Comparison of ENCODE assay signal across 29 mouse cellular contexts in the genomic region with DNA sequence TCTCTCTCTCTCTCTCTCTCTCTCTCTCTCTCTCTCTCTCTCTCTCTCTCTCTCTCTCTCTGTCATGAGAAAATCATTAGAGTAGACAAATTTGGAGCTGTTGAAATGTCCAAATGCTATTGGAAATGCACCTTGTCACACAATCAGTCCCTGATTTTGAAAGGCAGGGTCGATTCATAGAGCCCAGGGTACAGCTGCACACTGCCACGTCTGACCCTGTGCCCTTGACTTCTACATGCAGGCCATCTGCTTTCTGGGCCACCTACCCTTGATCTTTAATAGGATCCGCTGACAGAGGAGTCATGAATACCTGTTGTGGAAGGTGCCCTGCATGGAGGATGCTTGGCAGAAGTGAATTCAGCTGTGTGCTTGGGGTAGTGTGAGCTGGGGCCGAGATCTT. TPM values are rescaled to one million over a fixed set of nuclear protein-coding genes. Genes with fewer than 3 reads are reported as not detected.
DNase-seq lines count a peak whose midpoint lies in the region; ATAC-seq lines count a peak whose summit lies in the region.
"Had no signal": no experiment of that assay in that cellular context is flagged by ENCODE, and none has a peak within 500 bp of the region (broad histone marks: within the 10 kb centered on the region; RNA-seq: fewer than 3 reads in every experiment).

No protein-coding gene starts in this region.

- H3K27me3 ChIP-seq in liver, embryonic 11.5 days (replicated peaks; ENCODE audit: control insufficient read depth, insufficient read depth, low read length) = no peaks in the 10 kb centered on the region
- H3K27me3 ChIP-seq in midbrain, embryonic 11.5 days (ENCODE audit: control insufficient read depth, insufficient read depth, low read length) = no peaks in the 10 kb centered on the region
- no peaks in the 10 kb centered on the region for H3K27me3 ChIP-seq in midbrain, embryonic 14.5 days (ENCODE audit: control insufficient read depth, insufficient read depth, low read length)
- H3K27me3 ChIP-seq: CH12.LX; embryonic facial prominence, embryonic 13.5 days; embryonic facial prominence, embryonic 15.5 days; forebrain, embryonic 12.5 days; Patski had no signal

- no peaks in the 10 kb centered on the region for H3K36me3 ChIP-seq in liver, embryonic 11.5 days (ENCODE audit: control insufficient read depth, insufficient read depth, low read length)
- no peaks in the 10 kb centered on the region for H3K36me3 ChIP-seq in midbrain, embryonic 11.5 days (ENCODE audit: control insufficient read depth, insufficient read depth, low read length)
- no peaks in the 10 kb centered on the region for H3K36me3 ChIP-seq in midbrain, embryonic 14.5 days (ENCODE audit: control insufficient read depth, insufficient read depth, low read length)
- H3K36me3 ChIP-seq: embryonic facial prominence, embryonic 13.5 days; embryonic facial prominence, embryonic 15.5 days; forebrain, embryonic 10.5 days; forebrain, embryonic 12.5 days; G1E had no signal

- 80% methylated on average over 4 of the region's 4 CpGs for WGBS in liver, embryonic 11.5 days
- 92% methylated on average over 4 of the region's 4 CpGs for WGBS in midbrain, embryonic 11.5 days
- WGBS in midbrain, embryonic 14.5 days = 89% methylated on average over 4 of the region's 4 CpGs

- peak; percentile 70 for DNase-seq in heart, adult 11 months
- no peak for DNase-seq in heart, postnatal 36 days
- DNase-seq in liver = peak; percentile 0
- no peak for DNase-seq in liver, embryonic 11.5 days (ENCODE audit: low spot score)
- peak; percentile 49 for DNase-seq in midbrain, embryonic 11.5 days (ENCODE audit: low spot score, missing footprints)
- DNase-seq in midbrain, embryonic 14.5 days = no peak
- DNase-seq: adrenal gland, adult 2 months; adrenal gland, postnatal 10 days; adrenal gland, postnatal 25 days; B cell, adult 2 months; cerebellum, adult 11 months; cerebellum, adult 18-20 months; cerebellum, adult 8-10 months; cerebellum, adult 9-11 months; cerebellum, postnatal 14 days; cerebellum, postnatal 36 days; embryo, embryonic 11 days had no signal

- no peak overlapping the region for H3K4me2 ChIP-seq in liver, embryonic 11.5 days
- H3K4me2 ChIP-seq in midbrain, embryonic 11.5 days = no peak overlapping the region
- no peak overlapping the region for H3K4me2 ChIP-seq in midbrain, embryonic 14.5 days (ENCODE audit: low read length)
- H3K4me2 ChIP-seq: embryonic facial prominence, embryonic 13.5 days; embryonic facial prominence, embryonic 15.5 days; forebrain, embryonic 12.5 days had no signal

- peaks cover 11% of the 10 kb centered on the region for H3K4me1 ChIP-seq in liver, embryonic 11.5 days (replicated peaks; ENCODE audit: control insufficient read depth, insufficient read depth, low read length)
- no peaks in the 10 kb centered on the region for H3K4me1 ChIP-seq in midbrain, embryonic 11.5 days (ENCODE audit: control insufficient read depth, insufficient read depth, low read length)
- H3K4me1 ChIP-seq in midbrain, embryonic 14.5 days (ENCODE audit: control insufficient read depth, insufficient read depth, low read length) = peaks cover 9% of the 10 kb centered on the region; the same call in 1 of the 2 replicates

- intact Hi-C loops in heart, postnatal 36 days (cut with DNase I) = no loop called here

- H3K9me3 ChIP-seq in liver, embryonic 11.5 days (ENCODE audit: control insufficient read depth, low read length) = no peaks in the 10 kb centered on the region; the same call in 1 of the 2 replicates
- H3K9me3 ChIP-seq in midbrain, embryonic 11.5 days (ENCODE audit: control insufficient read depth, low read length) = no peaks in the 10 kb centered on the region
- 0 out of 2 replicates have a peak, but pooled peaks cover 3% of the 10 kb centered on the region for H3K9me3 ChIP-seq in midbrain, embryonic 14.5 days (ENCODE audit: control insufficient read depth, low read length)
- H3K9me3 ChIP-seq: embryonic facial prominence, embryonic 15.5 days; forebrain, embryonic 10.5 days; forebrain, embryonic 12.5 days had no signal

- ATAC-seq in liver, embryonic 11.5 days (replicated peaks; ENCODE audit: low FRiP score) = no peak
- ATAC-seq in midbrain, embryonic 11.5 days (ENCODE audit: low FRiP score) = no peak
- no peak for ATAC-seq in midbrain, embryonic 14.5 days (ENCODE audit: low FRiP score, low TSS enrichment)
- ATAC-seq: activated CD4-positive, CD25-positive, alpha-beta regulatory T cell, adult 4 months; CD4-positive, CD25-positive, alpha-beta regulatory T cell, adult 4 months; forebrain, embryonic 14.5 days; forebrain, embryonic 16.5 days; Patski had no signal

- no peak overlapping the region for H3K27ac ChIP-seq in liver, embryonic 11.5 days (ENCODE audit: low read depth, low read length)
- H3K27ac ChIP-seq in midbrain, embryonic 11.5 days (ENCODE audit: low read depth, low read length) = no peak overlapping the region
- no peak overlapping the region for H3K27ac ChIP-seq in midbrain, embryonic 14.5 days (replicated peaks; ENCODE audit: low read depth, low read length)
- H3K27ac ChIP-seq: embryonic facial prominence, embryonic 13.5 days; embryonic facial prominence, embryonic 15.5 days; forebrain, embryonic 10.5 days; forebrain, embryonic 12.5 days had no signal

- H3K9ac ChIP-seq in liver, embryonic 11.5 days (ENCODE audit: low read depth, low read length) = no peak overlapping the region
- H3K9ac ChIP-seq in midbrain, embryonic 11.5 days (ENCODE audit: low read length) = no peak overlapping the region
- H3K9ac ChIP-seq in midbrain, embryonic 14.5 days (replicated peaks; ENCODE audit: low read length) = no peak overlapping the region
- H3K9ac ChIP-seq: embryonic facial prominence, embryonic 13.5 days; embryonic facial prominence, embryonic 15.5 days; forebrain, embryonic 12.5 days had no signal

- no peak overlapping the region for H3K4me3 ChIP-seq in liver, embryonic 11.5 days (ENCODE audit: low read depth, low read length)
- H3K4me3 ChIP-seq in midbrain, embryonic 11.5 days (ENCODE audit: low read depth, low read length) = no peak overlapping the region
- no peak overlapping the region for H3K4me3 ChIP-seq in midbrain, embryonic 14.5 days (replicated peaks; ENCODE audit: low read depth, low read length)
- H3K4me3 ChIP-seq: embryonic facial prominence, embryonic 13.5 days; embryonic facial prominence, embryonic 15.5 days; erythroblast, embryonic 14.5 days; forebrain, embryonic 10.5 days; forebrain, embryonic 12.5 days had no signal

RNA-seq across cellular contexts. Expression of gene Abcg1, which starts 28.1 kb away (rescaled TPM):
- 1 to 10 TPM; 5.1 to 8.5 TPM for total RNA-seq in heart, postnatal 36 days (2021)
- polyA plus RNA-seq in liver, embryonic 11.5 days (2014; fragmentation: Nextera tagmentation; extraction: Ambion mirVana) = 6.5 and 6.7 TPM in 2 replicates
- 10.4 TPM in 2 replicates for polyA plus RNA-seq in midbrain, embryonic 11.5 days (2014; fragmentation: Nextera tagmentation; extraction: Ambion mirVana)
- polyA plus RNA-seq in midbrain, embryonic 14.5 days (2014; fragmentation: Nextera tagmentation; extraction: Ambion mirVana) = 23.1 and 24.7 TPM in 2 replicates
- polyA plus RNA-seq: G1E had no signal

Comparison
In these comparisons a context has a peak if more than half of its experiments do, and no peak if none do; other contexts are left out.
1. DNase-seq: peak in heart, adult 11 months (single experiment), liver (single experiment) and midbrain, embryonic 11.5 days (single experiment); none in heart, postnatal 36 days (0 of 2), liver, embryonic 11.5 days (single experiment) and midbrain, embryonic 14.5 days (single experiment).